Mouse (Mus musculus) hindbrain, postnatal 0 days (tissue): ENCODE data around the gene Wdr77. TPM values are rescaled to one million over a fixed set of nuclear protein-coding genes. Genes with fewer than 3 reads are reported as not detected.
"Not testable (repeated sequence)": the region's sequence is repeated elsewhere in the genome, so short reads cannot be mapped to it uniquely, and the experiment has no call there.

Source experiments
- ATAC-seq: fragments of 200-750 bp; cut with Nextera tagmentation; 2 replicates; pipeline ENCODE4 v1.8.0; 2017; ENCODE audit warnings: mild to moderate bottlenecking, moderate TSS enrichment, moderate library complexity
- DNase-seq: peaks from one replicate; pipeline ENCODE4 v3.0.0-alpha.2; 2015; ENCODE audit warnings: low spot score
- H3K27ac ChIP-seq: fragments of 300-500 bp; sonication (generic); 2 replicates; pipeline ENCODE4 v1.5.1; 2014; ENCODE audit warnings: mild to moderate bottlenecking
- H3K27me3 ChIP-seq: fragments of 300-500 bp; sonication (generic); 2 replicates; pipeline ENCODE4 v1.6.1; 2014; ENCODE audit warnings: low read length, mixed read lengths; ENCODE audit not compliant: insufficient read depth
- H3K36me3 ChIP-seq: fragments of 300-500 bp; sonication (generic); 2 replicates; pipeline ENCODE4 v1.6.1; 2014; ENCODE audit warnings: low read length, mixed read lengths; ENCODE audit not compliant: insufficient read depth
- H3K4me1 ChIP-seq: fragments of 300-500 bp; sonication (generic); 2 replicates; pipeline ENCODE4 v1.6.1; 2014; ENCODE audit warnings: antibody characterized with exemption, low read length, mixed read lengths; ENCODE audit not compliant: insufficient read depth
- H3K4me2 ChIP-seq: fragments of 300-500 bp; sonication (generic); 2 replicates; pipeline ENCODE4 v1.6.1; 2014; ENCODE audit warnings: low read depth, mild to moderate bottlenecking, low read length, moderate library complexity, mixed read lengths
- H3K4me3 ChIP-seq: fragments of 300-500 bp; sonication (generic); 2 replicates; pipeline ENCODE4 v1.5.1; 2014; ENCODE audit warnings: low read length
- H3K9ac ChIP-seq: fragments of 300-500 bp; sonication (generic); replicated peaks from 2 replicates; pipeline ENCODE4 v1.6.1; 2014; ENCODE audit warnings: mild to moderate bottlenecking, low read length, moderate library complexity, mixed read lengths
- H3K9me3 ChIP-seq: fragments of 300-500 bp; sonication (generic); 2 replicates; pipeline ENCODE4 v1.6.1; 2016; ENCODE audit warnings: low read length, mixed read lengths
- CTCF ChIP-seq: IDR thresholded peaks from 2 replicates; pipeline ENCODE4 v1.5.1; 2016; ENCODE audit warnings: antibody characterized with exemption, control low read depth, low read depth
- WGBS: fragments of 180-500 bp; shearing (Covaris S2); extraction: QIAGEN DNeasy Blood & Tissue Kit; methylation state at CpG from one replicate; pipeline ENCODE4 v1.1.7; 2014; 5-methylcytosine and 5-hydroxymethylcytosine counted together
- polyA plus RNA-seq: library from polyadenylated mRNA; unstranded; fragments of >200 nt; fragmentation: Nextera tagmentation; extraction: Ambion mirVana; gene quantifications from 2 replicates; pipeline ENCODE4 v1.2.1, GENCODE M21; 2015
- total RNA-seq: library from RNA; depleted of rRNA; stranded (reverse); fragments of >200 nt; gene quantifications from 2 replicates; pipeline ENCODE4 v1.2.3, GENCODE M21; 2014; rRNA removed

Gene Wdr77
- total RNA-seq (66.7 and 70.7 TPM in 2 replicates), polyA plus RNA-seq (85.1 and 88.0 TPM in 2 replicates)

GRCm38 (mm10) chr3:105958974-105959580 is at the start of gene Wdr77:
TSS of gene Wdr77 (plus strand) at chr3:105959369.
- peak; percentile 99 for DNase-seq
- peak within 1 kb of the TSS; percentile 94 for H3K27ac ChIP-seq
- under 1% methylated on average over 51 of the region's 52 CpGs for WGBS

GRCm38 (mm10) chr3:105910519-105911190 is 48.5 kb upstream of the Wdr77 start:
- H3K4me1 ChIP-seq, result no peaks in the 10 kb centered on the region
- H3K4me2 ChIP-seq, result no peak overlapping the region
- H3K36me3 ChIP-seq, result no peaks in the 10 kb centered on the region
- H3K4me3 ChIP-seq, result no peak overlapping the region
- DNase-seq, result no peak
- no peak for TF ChIP-seq CTCF
- no peak overlapping the region for H3K9ac ChIP-seq
- no peaks in the 10 kb centered on the region for H3K27me3 ChIP-seq
- H3K27ac ChIP-seq, result no peak overlapping the region
- ATAC-seq, result no peak
- no peaks in the 10 kb centered on the region for H3K9me3 ChIP-seq
- WGBS, result 78% methylated on average over 11 of the region's 11 CpGs

More at GRCm38 (mm10) chr3:105958974-105959580, at the start of gene Wdr77:
- H3K36me3 ChIP-seq, result peaks cover 28% of the 10 kb centered on the region
- no peaks in the 10 kb centered on the region for H3K9me3 ChIP-seq
- peaks cover 19% of the 10 kb centered on the region for H3K4me1 ChIP-seq
- TF ChIP-seq CTCF, result no peak
- H3K9ac ChIP-seq, result peak within 1 kb of the TSS; percentile 94
- ATAC-seq, result peak; percentile 98
- H3K27me3 ChIP-seq, result no peaks in the 10 kb centered on the region
- peak within 1 kb of the TSS; percentile 80 for H3K4me2 ChIP-seq
- H3K4me3 ChIP-seq, result peak within 1 kb of the TSS; percentile 81

GRCm38 (mm10) chr3:105912097-105912880 is 46.9 kb upstream of the Wdr77 start:
- TF ChIP-seq CTCF, result no peak
- no peaks in the 10 kb centered on the region for H3K4me1 ChIP-seq
- H3K9ac ChIP-seq, result no peak overlapping the region
- H3K4me3 ChIP-seq, result no peak overlapping the region
- WGBS, result 80% methylated on average over 9 of the region's 9 CpGs
- ATAC-seq (no peak), DNase-seq (no peak)
- no peaks in the 10 kb centered on the region for H3K9me3 ChIP-seq
- no peak overlapping the region for H3K4me2 ChIP-seq
- H3K27me3 ChIP-seq, result no peaks in the 10 kb centered on the region
- no peak overlapping the region for H3K27ac ChIP-seq
- H3K36me3 ChIP-seq, result no peaks in the 10 kb centered on the region

DNA sequence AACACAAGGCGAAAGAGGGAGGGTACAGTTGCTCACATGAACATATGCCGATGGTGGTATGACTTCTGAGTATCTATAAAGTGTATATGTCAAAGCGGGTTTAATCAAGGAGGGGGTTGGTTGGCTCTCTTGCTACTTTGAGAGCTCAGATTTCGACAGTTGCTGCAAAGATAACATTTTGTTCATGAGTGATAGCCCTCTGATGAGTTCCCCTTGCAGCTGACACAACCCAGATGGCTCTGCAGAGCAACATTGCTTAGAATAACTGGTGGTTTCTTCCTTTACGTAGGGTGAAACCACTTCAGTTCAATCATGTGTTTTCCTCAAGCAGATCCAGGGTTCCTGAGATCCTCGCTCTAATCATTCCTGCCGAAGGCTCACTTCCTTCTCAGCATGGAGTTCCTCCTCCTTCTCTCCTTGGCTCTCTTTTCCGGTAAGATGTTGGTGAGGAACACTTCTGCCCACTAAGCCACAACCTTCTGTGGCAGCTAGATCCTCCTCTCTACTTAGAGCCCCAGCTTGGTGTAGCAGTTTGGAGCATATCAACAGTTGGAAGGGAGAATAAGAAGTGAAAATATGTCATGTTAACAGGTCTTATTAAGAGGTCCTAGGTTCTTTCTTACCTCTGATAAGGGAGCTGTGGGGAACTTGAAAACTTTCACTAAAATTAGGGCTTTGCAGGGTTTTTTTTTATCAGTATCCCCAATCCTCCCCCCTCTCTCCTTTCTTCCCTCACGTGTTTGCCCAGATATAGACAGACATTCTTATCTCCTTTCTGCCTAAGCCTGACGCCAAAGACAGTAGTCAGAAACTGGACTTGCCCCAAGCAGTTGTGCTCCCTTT is 45.1 kb upstream of the Wdr77 start:
- DNase-seq (no peak), ATAC-seq (no peak)
- no peaks in the 10 kb centered on the region for H3K27me3 ChIP-seq
- 80% methylated on average over 10 of the region's 10 CpGs for WGBS
- H3K4me2 ChIP-seq, result no peak overlapping the region
- H3K4me1 ChIP-seq, result no peaks in the 10 kb centered on the region
- H3K4me3 ChIP-seq, result no peak overlapping the region
- TF ChIP-seq CTCF, result no peak
- H3K9ac ChIP-seq, result no peak overlapping the region
- no peaks in the 10 kb centered on the region for H3K9me3 ChIP-seq
- H3K36me3 ChIP-seq, result no peaks in the 10 kb centered on the region
- no peak overlapping the region for H3K27ac ChIP-seq

DNA sequence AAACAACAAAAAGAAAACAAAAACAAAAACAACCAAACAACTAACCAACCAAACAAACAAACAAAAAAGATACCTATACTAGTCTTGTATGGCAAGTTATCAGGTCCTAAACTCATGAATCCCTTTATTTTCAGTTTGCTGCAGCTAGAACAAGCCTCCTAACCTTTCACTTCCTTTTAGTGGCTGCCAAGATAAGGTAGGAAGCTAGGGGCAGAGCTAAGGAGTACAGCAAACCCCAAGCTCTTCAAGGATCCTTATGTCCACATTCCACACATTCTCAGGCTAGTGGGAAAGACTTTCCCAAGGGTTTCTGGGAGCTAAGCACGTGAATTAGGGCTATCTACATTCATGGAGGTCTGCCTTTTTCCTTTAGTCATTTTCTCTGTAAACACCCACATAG is 43.9 kb upstream of the Wdr77 start:
- no peaks in the 10 kb centered on the region for H3K4me1 ChIP-seq
- H3K4me2 ChIP-seq, result no peak overlapping the region
- no peak overlapping the region for H3K4me3 ChIP-seq
- H3K9me3 ChIP-seq, result no peaks in the 10 kb centered on the region
- no peak overlapping the region for H3K27ac ChIP-seq
- 48% methylated on average over 1 of the region's 1 CpGs for WGBS
- ATAC-seq (no peak), DNase-seq (no peak)
- H3K27me3 ChIP-seq, result no peaks in the 10 kb centered on the region
- no peak overlapping the region for H3K9ac ChIP-seq
- H3K36me3 ChIP-seq, result no peaks in the 10 kb centered on the region
- no peak for TF ChIP-seq CTCF

GRCm38 (mm10) chr3:105916455-105916854 is 42.7 kb upstream of the Wdr77 start:
- H3K27me3 ChIP-seq, H3K9me3 ChIP-seq, H3K4me2 ChIP-seq, H3K36me3 ChIP-seq, ATAC-seq, H3K4me1 ChIP-seq, H3K27ac ChIP-seq, H3K4me3 ChIP-seq, DNase-seq, H3K9ac ChIP-seq: not testable (repeated sequence)
